Comparison of ENCODE assay signal across 20 mouse cellular contexts in genomic region chr16:28591583-28591982, GRCm38 (mm10).
DNase-seq lines count a peak whose midpoint lies in the region; ATAC-seq lines count a peak whose summit lies in the region.
"Had no signal": no experiment of that assay in that cellular context is flagged by ENCODE, and none has a peak within 500 bp of the region (broad histone marks: within the 10 kb centered on the region; RNA-seq: fewer than 3 reads in every experiment).

No protein-coding gene starts in this region.

- no peak overlapping the region for H3K4me3 ChIP-seq in forebrain, embryonic 13.5 days
- no peak overlapping the region for H3K4me3 ChIP-seq in forebrain, embryonic 10.5 days
- H3K4me3 ChIP-seq in midbrain, embryonic 11.5 days (ENCODE audit: low read depth, low read length) = no peak overlapping the region
- no peak overlapping the region for H3K4me3 ChIP-seq in midbrain, embryonic 15.5 days
- H3K4me3 ChIP-seq: embryonic facial prominence, embryonic 15.5 days; erythroblast, embryonic 14.5 days; forebrain, embryonic 12.5 days; heart, embryonic 12.5 days; hindbrain, embryonic 15.5 days had no signal

- 62% methylated on average over 9 of the region's 9 CpGs for WGBS in forebrain, embryonic 13.5 days
- 60% methylated on average over 9 of the region's 9 CpGs for WGBS in forebrain, embryonic 10.5 days
- WGBS in midbrain, embryonic 11.5 days = 55% methylated on average over 9 of the region's 9 CpGs
- WGBS in midbrain, embryonic 15.5 days = 49% methylated on average over 9 of the region's 9 CpGs

- H3K36me3 ChIP-seq in forebrain, embryonic 13.5 days (ENCODE audit: poor library complexity, severe bottlenecking) = no peaks in the 10 kb centered on the region
- H3K36me3 ChIP-seq in forebrain, embryonic 10.5 days (replicated peaks) = no peaks in the 10 kb centered on the region
- no peaks in the 10 kb centered on the region for H3K36me3 ChIP-seq in midbrain, embryonic 11.5 days (ENCODE audit: control insufficient read depth, insufficient read depth, low read length)
- no peaks in the 10 kb centered on the region for H3K36me3 ChIP-seq in midbrain, embryonic 15.5 days (replicated peaks)
- H3K36me3 ChIP-seq: embryonic facial prominence, embryonic 15.5 days; forebrain, embryonic 12.5 days; heart, embryonic 12.5 days; hindbrain, embryonic 15.5 days had no signal

- H3K4me2 ChIP-seq in forebrain, embryonic 13.5 days = no peak overlapping the region
- H3K4me2 ChIP-seq in midbrain, embryonic 11.5 days = no peak overlapping the region
- H3K4me2 ChIP-seq in midbrain, embryonic 15.5 days = no peak overlapping the region
- H3K4me2 ChIP-seq: embryonic facial prominence, embryonic 15.5 days; forebrain, embryonic 12.5 days; heart, embryonic 12.5 days; hindbrain, embryonic 15.5 days had no signal

- H3K27me3 ChIP-seq in forebrain, embryonic 13.5 days = 0 out of 2 replicates have a peak, but pooled peaks cover 2% of the 10 kb centered on the region
- H3K27me3 ChIP-seq in forebrain, embryonic 10.5 days (ENCODE audit: poor library complexity, severe bottlenecking) = no peaks in the 10 kb centered on the region
- no peaks in the 10 kb centered on the region for H3K27me3 ChIP-seq in midbrain, embryonic 11.5 days (ENCODE audit: control insufficient read depth, insufficient read depth, low read length)
- H3K27me3 ChIP-seq in midbrain, embryonic 15.5 days (replicated peaks) = no peaks in the 10 kb centered on the region
- H3K27me3 ChIP-seq: embryonic facial prominence, embryonic 15.5 days; forebrain, embryonic 12.5 days; heart, embryonic 12.5 days; hindbrain, embryonic 15.5 days had no signal

- no peak for DNase-seq in forebrain, embryonic 10.5 days (ENCODE audit: extremely low spot score, low spot score)
- DNase-seq in midbrain, embryonic 11.5 days (ENCODE audit: low spot score, missing footprints) = no peak
- peak; percentile 8 for DNase-seq in R1 (ENCODE audit: low read depth, low spot score)
- DNase-seq in urinary bladder, postnatal 4 days (ENCODE audit: low spot score in 2 of 2) = no peak
- no peak for DNase-seq in testis, postnatal 10 days (ENCODE audit: low spot score)
- DNase-seq: adrenal gland, adult 2 months; adrenal gland, postnatal 25 days; cerebellum, adult 2 months; cerebellum, postnatal 10 days; embryo, embryonic 11 days; gastrocnemius, postnatal 14 days; heart, postnatal 36 days had no signal

- ATAC-seq in forebrain, embryonic 13.5 days = no peak
- peak; percentile 70 for ATAC-seq in midbrain, embryonic 11.5 days (ENCODE audit: low FRiP score)
- ATAC-seq in midbrain, embryonic 15.5 days (replicated peaks) = no peak
- ATAC-seq: Patski had no signal

- H3K9me3 ChIP-seq in forebrain, embryonic 13.5 days (replicated peaks) = no peaks in the 10 kb centered on the region
- no peaks in the 10 kb centered on the region for H3K9me3 ChIP-seq in forebrain, embryonic 10.5 days
- H3K9me3 ChIP-seq in midbrain, embryonic 11.5 days (ENCODE audit: control insufficient read depth, low read length) = no peaks in the 10 kb centered on the region
- no peaks in the 10 kb centered on the region for H3K9me3 ChIP-seq in midbrain, embryonic 15.5 days
- H3K9me3 ChIP-seq: embryonic facial prominence, embryonic 15.5 days; forebrain, embryonic 12.5 days; heart, embryonic 12.5 days; hindbrain, embryonic 15.5 days had no signal

- H3K9ac ChIP-seq in forebrain, embryonic 13.5 days = 0 out of 2 replicates have a peak overlapping the region, but pooled peaks have one; percentile 5
- no peak overlapping the region for H3K9ac ChIP-seq in midbrain, embryonic 11.5 days (ENCODE audit: low read length)
- no peak overlapping the region for H3K9ac ChIP-seq in midbrain, embryonic 15.5 days
- H3K9ac ChIP-seq: embryonic facial prominence, embryonic 15.5 days; forebrain, embryonic 12.5 days; heart, embryonic 12.5 days; hindbrain, embryonic 15.5 days had no signal

- H3K27ac ChIP-seq in forebrain, embryonic 13.5 days = no peak overlapping the region
- H3K27ac ChIP-seq in forebrain, embryonic 10.5 days = no peak overlapping the region
- no peak overlapping the region for H3K27ac ChIP-seq in midbrain, embryonic 11.5 days (ENCODE audit: low read depth, low read length)
- H3K27ac ChIP-seq in midbrain, embryonic 15.5 days = no peak overlapping the region
- H3K27ac ChIP-seq: embryonic facial prominence, embryonic 15.5 days; forebrain, embryonic 12.5 days; hindbrain, embryonic 15.5 days had no signal

- no peaks in the 10 kb centered on the region for H3K4me1 ChIP-seq in forebrain, embryonic 13.5 days
- H3K4me1 ChIP-seq in forebrain, embryonic 10.5 days = peaks cover 13% of the 10 kb centered on the region
- 0 out of 2 replicates have a peak, but pooled peaks cover 3% of the 10 kb centered on the region for H3K4me1 ChIP-seq in midbrain, embryonic 11.5 days (ENCODE audit: control insufficient read depth, insufficient read depth, low read length)
- H3K4me1 ChIP-seq in midbrain, embryonic 15.5 days = no peaks in the 10 kb centered on the region
- H3K4me1 ChIP-seq: embryonic facial prominence, embryonic 15.5 days; heart, embryonic 12.5 days; hindbrain, embryonic 15.5 days had no signal
